Mouse (Mus musculus): Measurements from ENCODE around the gene Cfap70. TPM values are rescaled to one million over a fixed set of nuclear protein-coding genes. Genes with fewer than 3 reads are reported as not detected.

The Cfap70 gene
- polyA plus RNA-seq, 1 experiment from 2014 or later = 1.1 TPM

DNA sequence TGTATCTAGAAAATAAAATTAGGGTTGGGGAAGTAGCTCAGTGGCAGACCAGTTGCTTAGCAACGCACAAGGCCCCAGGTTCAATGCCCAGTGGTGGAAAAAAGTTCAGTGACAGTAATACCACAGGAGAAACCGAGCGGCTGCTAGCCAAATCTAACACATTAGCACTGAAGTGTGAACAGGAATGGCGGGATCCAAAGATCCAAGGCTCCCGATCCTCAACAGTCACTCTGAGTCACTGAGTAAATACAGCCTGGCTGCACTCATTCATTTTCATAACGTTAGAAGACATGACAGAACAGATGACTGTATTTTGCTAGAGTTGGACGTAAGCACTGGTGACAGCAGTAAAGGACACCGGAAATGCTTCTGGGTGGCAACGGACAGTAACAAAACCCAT is 106.1 kb downstream of the Cfap70 start:
- Histone ChIP-seq H3K4me3 (ENCODE audit: low read depth, low read length) (no peak overlapping the region), H3K9me3 (ENCODE audit: control insufficient read depth, low read length) (no peaks in the 10 kb centered on the region), H3K27me3 (ENCODE audit: control insufficient read depth, insufficient read depth, low read length) (no peaks in the 10 kb centered on the region), H3K9ac (ENCODE audit: low read depth, low read length) (no peak overlapping the region), H3K4me2 (replicated peaks; ENCODE audit: low read depth, low read length) (no peak overlapping the region), H3K36me3 (ENCODE audit: control insufficient read depth, insufficient read depth, low read length) (no peaks in the 10 kb centered on the region), H3K27ac (ENCODE audit: low read depth, low read length) (no peak overlapping the region), H3K4me1 (replicated peaks; ENCODE audit: control insufficient read depth, insufficient read depth, low read length) (no peaks in the 10 kb centered on the region)
- no peak for ATAC-seq (ENCODE audit: low FRiP score)
- DNase-seq (ENCODE audit: low spot score) = no peak
- WGBS = 92% methylated on average over 9 of the region's 9 CpGs

Other genes starting within 250 kb of the Cfap70 start
- gene Kcnk16, start 183.0 kb downstream of the Cfap70 start, polyA plus RNA-seq (2014; fragmentation: Nextera tagmentation; extraction: Ambion mirVana) = 0.15 TPM in 1 of 2 replicates, not detected in the other
- gene Nudt13, start 157.5 kb downstream of the Cfap70 start, polyA plus RNA-seq (2014; fragmentation: Nextera tagmentation; extraction: Ambion mirVana) = 9.3 and 12.4 TPM in 2 replicates
- 64.0 and 69.0 TPM in 2 replicates for gene Ecd, start 104.1 kb downstream of the Cfap70 start, polyA plus RNA-seq (2014; fragmentation: Nextera tagmentation; extraction: Ambion mirVana)
- 56.5 and 61.9 TPM in 2 replicates for gene Fam149b, start 104.1 kb downstream of the Cfap70 start, polyA plus RNA-seq (2014; fragmentation: Nextera tagmentation; extraction: Ambion mirVana)
- 164 and 228 TPM in 2 replicates for gene Dnajc9, start 63.3 kb downstream of the Cfap70 start, polyA plus RNA-seq (2014; fragmentation: Nextera tagmentation; extraction: Ambion mirVana)
- gene Mrps16, start 58.6 kb downstream of the Cfap70 start, polyA plus RNA-seq (2014; fragmentation: Nextera tagmentation; extraction: Ambion mirVana) = 71.2 and 74.7 TPM in 2 replicates
- gene Anxa7, start 27.9 kb upstream of the Cfap70 start, polyA plus RNA-seq (2014; fragmentation: Nextera tagmentation; extraction: Ambion mirVana) = 15.0 and 16.8 TPM in 2 replicates
- gene Mss51, start 44.7 kb upstream of the Cfap70 start, polyA plus RNA-seq (2014; fragmentation: Nextera tagmentation; extraction: Ambion mirVana) = 1.1 and 1.4 TPM in 2 replicates
- 67.0 and 67.2 TPM in 2 replicates for gene Ppp3cb, start 94.3 kb upstream of the Cfap70 start, polyA plus RNA-seq (2014; fragmentation: Nextera tagmentation; extraction: Ambion mirVana)
- gene Usp54, start 188.8 kb upstream of the Cfap70 start, polyA plus RNA-seq (2014; fragmentation: Nextera tagmentation; extraction: Ambion mirVana) = 9.9 and 12.1 TPM in 2 replicates
- 0.28 TPM in 1 of 2 replicates, not detected in the other for gene Myoz1, start 204.3 kb upstream of the Cfap70 start, polyA plus RNA-seq (2014; fragmentation: Nextera tagmentation; extraction: Ambion mirVana)
- 0.48 and 1.0 TPM in 2 replicates for gene Synpo2l, start 216.1 kb upstream of the Cfap70 start, polyA plus RNA-seq (2014; fragmentation: Nextera tagmentation; extraction: Ambion mirVana)
- 76.6 and 79.0 TPM in 2 replicates for gene Sec24c, start 222.1 kb upstream of the Cfap70 start, polyA plus RNA-seq (2014; fragmentation: Nextera tagmentation; extraction: Ambion mirVana)
- gene Fut11, start 242.7 kb upstream of the Cfap70 start, polyA plus RNA-seq (2014; fragmentation: Nextera tagmentation; extraction: Ambion mirVana) = 16.7 and 22.9 TPM in 2 replicates

Measured in hindbrain, embryonic 11.5 days (tissue).